Mouse (Mus musculus) liver, embryonic 11.5 days (tissue): ENCODE measurements around the gene Arl2bp. TPM values are rescaled to one million over a fixed set of nuclear protein-coding genes. Genes with fewer than 3 reads are reported as not detected.

ENCODE experiments used
- ATAC-seq: fragments of 200-750 bp; cut with Nextera tagmentation; replicated peaks from 2 replicates; pipeline ENCODE4 v1.8.0; 2017; ENCODE audit warnings: moderate number of reproducible peaks, mild to moderate bottlenecking, moderate TSS enrichment, moderate library complexity; ENCODE audit not compliant: low FRiP score
- DNase-seq: peaks from one replicate; pipeline ENCODE4 v3.0.0-alpha.2; 2017; ENCODE audit warnings: low spot score
- H3K27ac ChIP-seq: fragments of 300-500 bp; sonication (generic); 2 replicates; pipeline ENCODE4 v1.5.1; 2014; ENCODE audit warnings: mild to moderate bottlenecking, low read depth, low read length, control low read depth
- H3K27me3 ChIP-seq: fragments of 300-500 bp; sonication (generic); replicated peaks from 2 replicates; pipeline ENCODE4 v1.6.1; 2014; ENCODE audit warnings: low read length, mixed read lengths; ENCODE audit not compliant: control insufficient read depth, insufficient read depth
- H3K36me3 ChIP-seq: fragments of 300-500 bp; sonication (generic); 2 replicates; pipeline ENCODE4 v1.6.1; 2014; ENCODE audit warnings: mild to moderate bottlenecking, low read length, moderate library complexity, mixed read lengths; ENCODE audit not compliant: control insufficient read depth, insufficient read depth
- H3K4me1 ChIP-seq: fragments of 300-500 bp; sonication (generic); replicated peaks from 2 replicates; pipeline ENCODE4 v1.6.1; 2014; ENCODE audit warnings: low read length, mixed read lengths; ENCODE audit not compliant: control insufficient read depth, insufficient read depth
- H3K4me2 ChIP-seq: fragments of 300-500 bp; sonication (generic); 2 replicates; pipeline ENCODE4 v1.6.1; 2014; ENCODE audit warnings: mild to moderate bottlenecking, control low read depth, moderate library complexity
- H3K4me3 ChIP-seq: fragments of 300-500 bp; sonication (generic); 2 replicates; pipeline ENCODE4 v1.5.1; 2014; ENCODE audit warnings: low read depth, low read length, control low read depth
- H3K9ac ChIP-seq: fragments of 300-500 bp; sonication (generic); 2 replicates; pipeline ENCODE4 v1.6.1; 2014; ENCODE audit warnings: low read depth, low read length, control low read depth
- H3K9me3 ChIP-seq: fragments of 300-500 bp; sonication (generic); 2 replicates; pipeline ENCODE4 v1.6.1; 2016; ENCODE audit warnings: low read length, inconsistent platforms, mixed read lengths; ENCODE audit not compliant: control insufficient read depth
- WGBS: fragments of 180-500 bp; shearing (Covaris S2); extraction: QIAGEN DNeasy Blood & Tissue Kit; methylation state at CpG from one replicate; pipeline ENCODE4 v1.1.7; 2014; 5-methylcytosine and 5-hydroxymethylcytosine counted together
- polyA plus RNA-seq: library from polyadenylated mRNA; unstranded; fragments of >200 nt; fragmentation: Nextera tagmentation; extraction: Ambion mirVana; gene quantifications from 2 replicates; pipeline ENCODE4 v1.2.1, GENCODE M21; 2014

Gene Arl2bp
- polyA plus RNA-seq: 28.8 and 33.5 TPM in 2 replicates

- Histone ChIP-seq H3K27ac (peak within 1 kb of the TSS; percentile 72), H3K36me3 (peaks cover 8% of the 10 kb centered on the region; the same call in 1 of the 2 replicates), H3K4me1 (peaks cover 6% of the 10 kb centered on the region), H3K4me3 (peak within 1 kb of the TSS; percentile 86), H3K27me3 (no peaks in the 10 kb centered on the region), H3K9me3 (no peaks in the 10 kb centered on the region), H3K4me2 (peak within 1 kb of the TSS; percentile 93), H3K9ac (peak within 1 kb of the TSS; percentile 94)
- peak; percentile 93 for DNase-seq
- under 1% methylated on average over 74 of the region's 74 CpGs for WGBS
- ATAC-seq: peak; percentile 98
These were observed at the start of gene Arl2bp for GRCm38 (mm10) chr8:94666456-94667308. TSS of gene Arl2bp (plus strand) at chr8:94666600.

GRCm38 (mm10) chr8:94624885-94625284, 41.5 kb upstream of the Arl2bp start:
- 85% methylated on average over 1 of the region's 1 CpGs for WGBS
- Histone ChIP-seq H3K36me3 (peaks cover 7% of the 10 kb centered on the region; the same call in 1 of the 2 replicates), H3K4me2 (no peak overlapping the region), H3K4me1 (no peaks in the 10 kb centered on the region), H3K9me3 (no peaks in the 10 kb centered on the region), H3K9ac (no peak overlapping the region), H3K27me3 (no peaks in the 10 kb centered on the region), H3K27ac (no peak overlapping the region), H3K4me3 (no peak overlapping the region)
- DNase-seq (no peak), ATAC-seq (no peak)

GRCm38 (mm10) chr8:94633564-94634194, 32.7 kb upstream of the Arl2bp start:
- peak overlapping the region; percentile 36 for H3K4me2 ChIP-seq
- peak overlapping the region; percentile 73 for H3K27ac ChIP-seq

GRCm38 (mm10) chr8:94634211-94634610, 32.2 kb upstream of the Arl2bp start:
- no peak overlapping the region for H3K9ac ChIP-seq
- no peak overlapping the region for H3K4me3 ChIP-seq
- peaks cover 11% of the 10 kb centered on the region for H3K4me1 ChIP-seq
- peak overlapping the region; percentile 36 for H3K4me2 ChIP-seq
- no peaks in the 10 kb centered on the region for H3K9me3 ChIP-seq
- DNase-seq (no peak), ATAC-seq (peak; percentile 96)
- peaks cover 7% of the 10 kb centered on the region for H3K36me3 ChIP-seq
- no peaks in the 10 kb centered on the region for H3K27me3 ChIP-seq
- H3K27ac ChIP-seq: peak overlapping the region; percentile 73; the same call in 1 of the 2 replicates

More at GRCm38 (mm10) chr8:94633564-94634194, 32.7 kb upstream of the Arl2bp start:
- Histone ChIP-seq H3K9ac (no peak overlapping the region), H3K4me1 (peaks cover 11% of the 10 kb centered on the region), H3K4me3 (no peak overlapping the region), H3K9me3 (no peaks in the 10 kb centered on the region), H3K27me3 (no peaks in the 10 kb centered on the region), H3K36me3 (peaks cover 7% of the 10 kb centered on the region)
- ATAC-seq: peak; percentile 60
- 56% methylated on average over 2 of the region's 2 CpGs for WGBS
- DNase-seq: no peak

- 92% methylated on average over 2 of the region's 2 CpGs for WGBS
- DNase-seq: no peak
- Histone ChIP-seq H3K9me3 (no peaks in the 10 kb centered on the region), H3K4me1 (no peaks in the 10 kb centered on the region), H3K27ac (no peak overlapping the region), H3K9ac (no peak overlapping the region), H3K27me3 (no peaks in the 10 kb centered on the region), H3K4me2 (no peak overlapping the region), H3K4me3 (no peak overlapping the region), H3K36me3 (peaks cover 17% of the 10 kb centered on the region)
- ATAC-seq: no peak
These were observed 25.2 kb upstream of the Arl2bp start for GRCm38 (mm10) chr8:94641183-94641582.

- H3K9ac ChIP-seq: no peak overlapping the region
- H3K4me1 ChIP-seq: no peaks in the 10 kb centered on the region
- peaks cover 24% of the 10 kb centered on the region for H3K36me3 ChIP-seq
- DNase-seq: no peak
- no peaks in the 10 kb centered on the region for H3K9me3 ChIP-seq
- ATAC-seq: no peak
- no peak overlapping the region for H3K4me2 ChIP-seq
- WGBS: 87% methylated on average over 3 of the region's 3 CpGs
- H3K4me3 ChIP-seq: no peak overlapping the region
- H3K27ac ChIP-seq: no peak overlapping the region
- H3K27me3 ChIP-seq: no peaks in the 10 kb centered on the region
These were observed 24.5 kb upstream of the Arl2bp start for GRCm38 (mm10) chr8:94641938-94642337.

GRCm38 (mm10) chr8:94645202-94645601, 21.2 kb upstream of the Arl2bp start:
- no peak for DNase-seq
- peaks cover 23% of the 10 kb centered on the region for H3K36me3 ChIP-seq
- no peak overlapping the region for H3K4me2 ChIP-seq
- H3K27ac ChIP-seq: no peak overlapping the region
- no peaks in the 10 kb centered on the region for H3K9me3 ChIP-seq
- H3K9ac ChIP-seq: no peak overlapping the region
- H3K4me3 ChIP-seq: no peak overlapping the region
- WGBS: 32% methylated on average over 1 of the region's 1 CpGs
- no peak for ATAC-seq
- no peaks in the 10 kb centered on the region for H3K4me1 ChIP-seq
- H3K27me3 ChIP-seq: no peaks in the 10 kb centered on the region

- H3K4me2 ChIP-seq: no peak overlapping the region
- WGBS: 92% methylated on average over 3 of the region's 3 CpGs
- peaks cover 17% of the 10 kb centered on the region for H3K36me3 ChIP-seq
- no peak for DNase-seq
- no peak for ATAC-seq
- H3K27me3 ChIP-seq: no peaks in the 10 kb centered on the region
- no peak overlapping the region for H3K4me3 ChIP-seq
- H3K27ac ChIP-seq: no peak overlapping the region
- H3K9ac ChIP-seq: no peak overlapping the region
- no peaks in the 10 kb centered on the region for H3K9me3 ChIP-seq
- H3K4me1 ChIP-seq: no peaks in the 10 kb centered on the region
These were observed 20.2 kb upstream of the Arl2bp start for GRCm38 (mm10) chr8:94646165-94646564.
